Mouse (Mus musculus) layer of hippocampus, postnatal 14 days (tissue): ENCODE data around the gene Cacna1a. TPM values are rescaled to one million over a fixed set of nuclear protein-coding genes. Genes with fewer than 3 reads are reported as not detected.
"Not testable (repeated sequence)": the region's sequence is repeated elsewhere in the genome, so short reads cannot be mapped to it uniquely, and the experiment has no call there.

Experiments used
- DNase-seq, 2 experiments: peaks; one replicate each; pipeline ENCODE4 v3.0.0; 2021 to 2022; ENCODE audit warnings: low spot score in 2 of 2, mixed read lengths in 1 of 2
- total RNA-seq, 2 experiments: library from RNA; stranded (reverse); gene quantifications; 2 replicates each; pipeline ENCODE4 v1.2.3; 2021

Cacna1a gene
- total RNA-seq, 2 experiments from 2014 or later, result 256 to 259 TPM

DNA sequence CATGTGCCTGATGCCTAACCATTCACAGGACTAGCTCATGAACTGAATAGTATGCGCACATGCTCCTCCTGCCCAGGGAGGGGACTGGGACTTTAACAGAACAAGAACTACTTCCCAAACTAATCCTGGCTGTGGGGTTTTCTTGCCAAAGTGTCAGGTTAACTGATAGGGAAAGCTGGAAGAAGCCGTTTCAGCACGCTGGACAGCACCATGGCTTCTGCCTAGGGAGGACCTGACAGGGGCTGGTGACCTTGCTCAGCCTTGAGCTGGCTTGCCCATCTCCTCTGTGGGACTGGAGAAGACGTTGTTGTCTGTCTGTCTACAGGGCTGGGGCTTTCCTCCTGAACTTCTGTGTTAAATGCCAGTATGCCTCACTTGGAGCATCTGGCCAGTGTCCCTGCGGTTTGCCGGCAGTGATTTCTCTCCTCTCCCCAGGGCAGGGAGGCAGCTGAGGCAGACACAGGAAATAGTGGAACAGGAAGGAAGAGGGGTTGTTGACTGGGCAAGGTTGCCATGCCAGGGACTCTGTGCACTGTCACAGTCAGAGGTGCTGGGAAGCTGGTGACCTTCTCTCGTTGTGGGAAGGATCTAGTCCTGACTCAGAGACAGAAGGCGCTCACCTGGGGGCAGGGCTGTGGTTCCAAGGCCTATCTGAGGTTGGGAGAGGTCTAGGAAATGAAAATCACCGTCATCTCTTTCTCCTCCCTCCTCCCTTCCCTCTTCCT, 83.2 kb downstream of the Cacna1a start:
- DNase-seq, result no peak

DNA sequence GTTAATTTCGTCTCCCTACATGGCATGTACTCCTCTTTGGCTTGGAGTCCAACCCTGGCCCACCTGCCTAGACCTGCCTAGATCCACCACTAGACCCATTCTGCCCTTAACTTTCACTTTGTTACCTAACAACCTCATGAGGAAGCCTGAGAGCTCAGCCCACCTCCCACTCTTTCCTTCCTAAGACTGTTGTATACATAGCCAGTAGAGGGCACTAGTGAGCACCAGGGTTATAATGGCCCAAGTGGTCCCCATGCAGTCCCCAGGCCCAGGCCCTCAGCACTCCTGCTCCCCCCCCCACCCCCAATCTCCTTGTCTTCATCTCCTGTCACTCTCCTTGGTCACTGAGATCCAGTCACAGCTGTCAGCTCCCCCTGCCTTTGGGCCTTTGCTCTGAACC, 86.2 kb downstream of the Cacna1a start:
- DNase-seq, result no peak

DNA sequence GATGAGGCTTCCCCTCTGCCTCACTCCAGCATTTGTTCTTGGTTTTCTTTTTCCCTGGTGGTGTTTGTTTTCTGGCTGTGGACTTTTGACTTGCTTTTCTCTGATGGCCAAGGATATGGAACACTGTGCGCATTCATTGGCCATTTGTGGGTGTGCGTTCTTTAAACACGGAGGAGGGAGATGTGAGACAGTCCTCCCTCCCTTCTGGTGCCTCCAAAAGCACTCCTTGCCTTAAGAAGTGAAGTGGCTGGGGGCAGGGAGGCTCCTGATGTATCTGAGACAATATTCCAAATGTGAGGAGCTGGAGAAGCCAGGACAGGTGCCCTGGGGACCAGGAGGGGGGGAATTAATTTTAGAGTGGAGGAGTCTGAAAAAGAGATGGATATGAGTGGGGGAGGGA, 89.1 kb downstream of the Cacna1a start:
- peak in 1 of 2 experiments; percentile 19 for DNase-seq

DNA sequence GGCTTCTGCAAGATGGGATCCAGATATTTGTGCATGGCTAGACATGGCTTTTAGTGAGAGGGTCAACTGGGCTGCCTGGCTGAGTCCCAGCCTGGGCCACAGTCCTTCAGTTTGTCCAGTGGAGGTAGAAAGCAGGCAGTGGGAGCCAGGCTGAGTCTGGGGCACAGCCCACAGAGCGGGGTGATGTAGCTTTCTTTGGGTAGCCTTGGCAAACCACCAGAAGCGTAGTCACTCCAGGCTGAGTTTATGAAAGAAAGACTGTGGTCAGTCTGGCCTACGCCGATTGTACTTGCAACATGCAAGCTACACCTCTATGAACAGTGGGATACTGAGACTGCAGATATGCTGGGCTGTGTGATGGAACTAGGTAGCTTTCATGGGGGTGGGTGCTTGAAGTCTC, 94.8 kb downstream of the Cacna1a start:
- no peak for DNase-seq

DNA sequence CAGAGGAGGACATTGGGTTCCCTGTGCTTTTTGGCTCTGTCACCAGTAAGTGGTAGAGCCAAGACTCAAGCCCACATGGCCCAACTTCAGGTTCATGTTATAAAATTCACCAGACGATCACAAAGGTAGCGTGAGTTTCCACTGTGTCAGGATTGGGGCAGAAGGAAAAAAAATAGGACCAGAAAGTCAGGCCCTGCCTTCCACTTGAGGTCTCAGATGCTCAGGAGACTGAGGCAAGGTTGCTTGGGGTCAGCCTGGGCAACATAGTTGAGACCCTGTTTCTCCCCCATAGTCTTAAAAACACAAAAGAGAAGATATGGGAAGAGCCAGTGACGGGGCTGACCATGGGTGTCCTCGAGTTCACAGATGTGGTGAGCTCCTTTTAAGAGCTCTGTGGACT, 97.1 kb downstream of the Cacna1a start:
- no peak for DNase-seq

DNA sequence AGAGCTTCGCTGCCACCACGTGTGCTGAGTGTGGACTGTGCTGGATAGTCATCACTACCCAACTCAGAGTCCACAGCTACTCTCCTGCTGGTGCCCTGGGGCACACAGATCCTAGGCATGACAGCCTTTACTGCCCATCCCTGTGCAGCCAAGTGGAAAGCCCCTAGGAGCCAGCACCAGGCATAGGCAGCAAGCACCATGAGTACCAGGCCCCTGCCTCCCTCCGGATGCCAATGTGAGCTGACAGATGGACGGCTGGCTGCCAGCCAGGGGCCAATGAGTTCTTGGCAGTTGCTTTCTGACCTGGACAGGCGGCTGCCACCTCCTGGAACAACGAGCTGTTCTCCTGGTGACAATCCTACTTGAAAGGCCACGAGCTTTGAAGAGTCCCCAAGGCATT, 97.6 kb downstream of the Cacna1a start:
- peak; percentile 50 to 52 for DNase-seq

DNA sequence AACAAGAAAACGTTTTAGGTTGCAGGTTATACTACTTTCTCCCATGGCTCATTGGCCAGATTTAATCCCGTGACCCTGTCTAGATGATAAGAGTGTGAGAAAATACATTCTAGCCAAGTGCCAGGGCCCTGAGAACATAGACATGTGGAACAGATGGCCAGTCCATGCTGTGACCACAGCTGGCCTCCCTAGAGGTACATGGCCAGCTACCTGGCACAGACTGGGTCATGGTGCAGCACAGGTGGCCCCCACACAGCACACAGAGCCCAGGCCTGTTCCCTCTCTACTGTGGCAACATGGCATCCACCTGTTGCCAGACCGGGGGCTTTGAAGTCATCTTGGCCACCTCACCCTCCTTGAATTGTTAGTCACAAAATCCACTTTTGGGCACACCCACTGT, 101.0 kb downstream of the Cacna1a start:
- DNase-seq, result no peak

DNA sequence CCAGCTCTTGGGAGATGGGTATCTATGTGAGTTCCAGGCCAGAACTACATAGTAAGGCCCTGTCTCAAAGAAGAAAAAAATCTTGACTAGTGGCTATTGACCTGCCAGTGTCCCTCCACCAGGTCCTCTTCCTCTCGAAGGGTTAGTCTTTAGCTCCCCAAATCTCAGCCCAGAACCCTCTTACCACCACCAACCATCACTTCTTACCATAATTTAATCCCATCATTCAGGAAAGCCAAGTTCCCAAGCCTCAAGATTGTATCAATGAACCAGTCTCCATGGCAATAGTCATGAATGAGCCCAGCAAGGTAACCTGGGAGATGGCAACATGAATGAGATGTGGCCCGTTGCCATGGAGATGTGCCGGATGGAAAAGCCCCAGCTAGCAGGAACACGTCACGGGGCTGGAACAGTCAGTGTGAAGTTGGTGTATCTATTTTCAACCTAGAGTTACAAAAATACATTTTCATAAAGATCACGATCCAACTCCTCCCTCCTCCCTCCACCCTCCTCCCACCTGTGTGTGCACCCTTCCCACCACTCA, 106.4 kb downstream of the Cacna1a start:
- peak; percentile 79 to 91 for DNase-seq

DNA sequence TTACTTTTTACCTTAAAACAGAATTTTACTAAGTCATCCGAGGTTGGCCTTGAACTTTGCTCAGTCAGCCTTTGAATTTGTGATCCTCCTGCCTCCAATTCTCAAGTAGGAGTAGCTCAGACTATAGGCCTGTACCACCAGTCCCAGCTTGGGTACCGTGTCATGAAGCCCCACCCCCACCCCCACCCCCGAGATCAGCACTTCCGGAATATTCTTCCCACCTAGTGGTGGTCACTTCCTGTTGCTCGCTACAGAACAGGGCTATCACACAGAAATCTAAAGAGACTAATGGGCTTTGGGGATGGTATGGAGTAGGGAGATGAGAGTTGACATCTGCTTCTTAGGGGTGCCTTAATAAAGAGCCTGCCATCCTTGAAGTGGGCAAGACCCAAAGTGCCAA, 112.9 kb downstream of the Cacna1a start:
- no peak for DNase-seq

DNA sequence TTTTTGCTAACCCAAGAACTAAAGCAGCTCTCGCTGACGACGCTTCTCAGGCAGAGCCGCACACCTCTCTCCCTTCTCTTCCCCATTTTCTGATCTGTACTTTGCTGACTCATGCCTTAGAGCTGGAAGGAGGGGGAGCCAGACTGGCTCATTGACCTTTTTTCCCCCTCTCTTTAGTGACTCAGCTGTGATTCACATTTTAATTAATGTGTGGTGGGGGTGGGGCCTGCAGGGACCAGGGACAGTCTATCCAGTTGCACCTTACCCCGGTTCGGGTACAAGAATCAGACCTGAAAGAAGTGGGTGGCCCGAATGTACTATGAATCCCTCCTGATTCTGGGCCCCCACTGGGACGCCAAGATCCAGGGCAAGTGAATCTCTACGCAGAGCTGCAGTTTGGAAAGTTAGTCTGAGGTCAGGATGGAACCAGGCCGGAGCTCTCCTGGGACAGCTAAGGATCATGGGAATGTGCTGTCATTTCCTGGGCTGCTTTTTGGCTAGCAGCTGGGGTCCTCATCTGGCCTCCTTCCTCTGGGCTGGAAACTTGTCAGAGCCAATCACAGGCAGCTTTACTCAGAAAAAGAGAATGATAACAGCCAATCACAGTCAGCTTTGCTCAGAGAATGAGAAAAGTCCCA, 113.5 kb downstream of the Cacna1a start:
- peak; percentile 41 to 48 for DNase-seq

DNA sequence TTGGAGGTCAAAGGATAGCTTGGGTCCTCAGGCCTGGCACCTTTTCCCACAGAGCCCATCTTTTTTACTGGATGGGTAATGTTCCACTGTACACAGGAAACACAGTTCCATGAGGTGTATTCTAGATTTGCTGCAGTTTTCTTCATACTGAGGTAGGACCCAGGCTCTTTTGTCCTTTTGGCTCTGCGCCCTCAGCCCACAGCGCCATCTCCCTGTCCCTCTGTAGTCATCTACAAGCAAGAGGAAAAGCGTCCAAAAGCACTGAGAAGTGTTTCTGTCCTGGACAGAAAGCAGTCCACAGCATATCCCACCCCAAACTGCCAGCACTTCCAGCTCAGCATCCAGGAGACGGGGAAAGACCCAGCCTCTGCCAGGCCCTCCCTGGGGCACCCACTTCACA, 114.4 kb downstream of the Cacna1a start:
- DNase-seq, result no peak

DNA sequence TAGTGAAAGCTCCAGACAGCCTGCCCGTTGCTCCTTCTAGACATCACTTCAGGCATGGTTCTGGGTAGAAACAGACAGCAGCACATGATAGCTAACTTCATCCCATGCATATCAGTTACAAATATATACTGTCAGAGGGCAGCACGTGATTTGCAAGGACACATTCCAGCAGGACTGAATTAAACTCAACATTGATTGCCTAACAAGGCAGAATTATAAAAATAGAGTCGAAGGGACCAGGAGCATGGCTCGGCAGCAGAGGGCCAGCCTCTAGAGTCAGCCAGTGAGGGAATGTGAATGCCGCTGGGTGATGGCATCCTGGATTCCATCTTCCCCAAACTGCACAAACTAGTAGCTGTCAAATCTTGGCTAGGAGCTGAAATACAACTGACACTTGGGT, 119.0 kb downstream of the Cacna1a start:
- no peak for DNase-seq

DNA sequence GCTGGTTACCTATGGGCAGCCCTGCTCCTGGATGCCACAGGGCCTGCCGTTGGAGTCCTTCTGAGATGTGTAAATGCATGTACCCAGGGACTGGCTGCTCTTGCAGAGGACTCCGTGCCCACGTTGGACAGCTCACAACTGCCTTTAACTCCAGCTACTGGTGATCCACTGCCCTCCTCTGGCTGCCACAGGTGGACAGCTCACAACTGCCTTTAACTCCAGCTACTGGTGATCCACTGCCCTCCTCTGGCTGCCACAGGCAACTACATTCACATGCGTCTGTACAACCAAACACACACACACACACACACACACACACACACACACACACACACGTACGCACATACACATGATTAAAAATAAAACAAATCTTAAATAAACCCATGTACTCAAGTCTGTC, 121.5 kb downstream of the Cacna1a start:
- not testable (repeated sequence) for DNase-seq

DNA sequence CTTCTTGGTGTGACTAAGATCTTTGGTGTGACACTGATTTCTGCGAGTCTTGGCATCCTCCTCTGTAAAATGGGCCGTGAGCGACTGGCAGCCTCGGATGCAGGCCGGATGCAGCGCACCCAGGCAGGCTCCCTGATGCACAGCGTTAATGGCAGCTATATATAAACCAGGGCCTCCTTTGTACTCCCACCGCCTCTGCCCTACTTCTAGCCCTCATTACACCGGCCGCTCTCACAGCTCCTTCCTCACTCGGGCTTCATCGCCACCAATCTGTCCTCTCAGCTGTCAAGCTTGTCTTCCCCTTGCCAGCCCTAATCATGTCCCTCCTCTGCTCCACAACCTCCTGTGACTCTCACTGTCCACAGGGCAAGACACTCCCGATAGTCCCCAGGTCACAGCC, 123.4 kb downstream of the Cacna1a start:
- no peak for DNase-seq

DNA sequence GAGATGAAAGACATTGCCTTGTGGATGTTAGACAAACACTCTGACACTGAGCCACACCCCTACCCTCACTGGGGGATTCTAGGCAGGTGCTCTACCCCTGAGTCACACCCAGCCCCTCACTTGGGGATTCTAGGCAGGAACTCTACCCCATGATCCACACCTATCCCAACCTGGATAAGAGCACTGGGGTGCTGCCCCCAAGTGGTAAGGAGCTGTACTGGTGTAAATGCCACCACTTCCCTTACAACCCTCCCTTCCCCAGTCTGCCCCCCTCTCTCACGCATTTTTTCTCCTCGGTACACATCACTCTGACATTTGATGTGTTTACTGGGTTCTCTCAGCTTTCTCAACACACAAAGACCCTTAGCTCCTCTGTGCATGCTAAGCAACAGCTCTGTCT, 125.5 kb downstream of the Cacna1a start:
- no peak for DNase-seq

DNA sequence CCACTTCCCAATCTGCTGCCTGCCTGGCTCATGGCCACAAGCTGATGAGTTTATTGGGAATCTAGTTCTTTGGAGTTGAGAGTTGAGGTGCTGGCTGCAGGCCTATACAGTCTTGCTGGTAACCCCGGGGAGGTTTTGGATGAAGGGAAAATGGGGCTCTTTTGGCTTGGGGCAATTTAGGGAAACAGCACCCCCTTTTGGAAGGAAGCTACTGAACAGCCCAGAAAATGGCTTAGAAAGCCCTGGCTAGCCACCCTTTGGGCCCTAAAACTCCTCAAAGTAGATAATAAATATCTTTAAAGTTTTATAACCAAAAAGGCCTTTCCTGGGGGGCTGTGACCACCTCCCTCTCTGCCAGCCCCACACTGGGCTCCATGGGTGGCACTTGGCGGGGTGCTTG, 129.9 kb downstream of the Cacna1a start:
- no peak for DNase-seq

DNA sequence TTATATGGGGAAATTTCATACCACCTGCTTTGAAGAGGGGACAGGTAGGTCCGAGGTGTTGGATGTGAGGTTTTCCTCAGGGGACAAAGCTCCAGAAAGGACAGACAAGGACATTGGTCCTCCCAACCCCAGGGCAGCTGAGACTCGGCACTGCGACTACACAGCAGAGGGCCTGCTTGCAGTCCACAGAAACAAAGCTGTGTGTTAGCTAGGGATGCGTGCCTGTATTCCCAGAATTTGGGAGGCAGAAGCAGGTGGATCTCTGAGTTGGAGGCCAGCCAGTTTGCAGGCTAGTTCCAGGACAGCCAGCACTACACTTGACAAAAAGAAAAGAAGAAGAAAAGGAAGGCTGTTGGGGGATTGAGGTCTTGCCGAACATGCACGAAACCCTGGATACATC, 130.5 kb downstream of the Cacna1a start:
- no peak for DNase-seq

DNA sequence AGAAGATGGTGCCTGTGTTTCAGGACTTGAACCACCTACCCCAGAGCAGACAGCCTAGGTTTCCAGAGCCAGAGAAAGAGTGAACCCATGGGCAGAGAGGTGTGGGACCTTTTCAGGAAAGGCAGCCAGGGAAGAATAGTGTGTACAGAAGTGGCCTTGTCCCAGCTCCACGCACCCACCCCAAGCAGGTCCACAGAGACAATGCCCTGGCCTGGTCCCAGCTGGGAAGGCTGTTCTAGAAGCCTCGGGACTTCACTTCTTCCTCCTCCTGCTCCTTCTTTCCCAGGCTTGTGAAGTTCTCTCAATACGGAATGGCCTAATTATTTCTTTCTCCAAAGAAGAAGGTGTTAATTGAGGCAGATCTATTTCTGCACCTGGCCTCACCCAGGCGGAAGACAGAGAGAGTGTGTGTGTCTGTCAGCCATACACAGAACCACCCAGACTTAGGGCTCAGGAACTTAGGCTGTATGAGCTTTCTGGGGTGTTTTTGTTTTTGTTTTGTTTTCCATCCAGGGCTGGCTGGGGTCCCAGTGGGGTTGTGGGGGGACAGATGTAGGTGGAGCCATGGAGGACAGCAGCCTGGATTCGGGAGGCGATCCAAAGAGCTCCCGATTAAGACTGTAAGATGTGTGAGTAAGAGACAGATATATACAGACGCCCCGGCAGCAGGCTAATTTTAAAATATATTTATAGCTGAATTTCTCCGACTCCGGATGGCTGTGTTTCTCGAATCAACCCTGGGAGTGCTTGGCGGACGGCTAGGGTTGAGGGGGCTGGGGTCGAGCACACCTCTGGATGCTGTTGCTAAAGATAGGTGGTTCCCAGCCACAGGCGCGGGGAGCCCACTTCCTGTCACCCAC, 131.8 kb downstream of the Cacna1a start:
- DNase-seq, result peak; percentile 29 to 32

DNA sequence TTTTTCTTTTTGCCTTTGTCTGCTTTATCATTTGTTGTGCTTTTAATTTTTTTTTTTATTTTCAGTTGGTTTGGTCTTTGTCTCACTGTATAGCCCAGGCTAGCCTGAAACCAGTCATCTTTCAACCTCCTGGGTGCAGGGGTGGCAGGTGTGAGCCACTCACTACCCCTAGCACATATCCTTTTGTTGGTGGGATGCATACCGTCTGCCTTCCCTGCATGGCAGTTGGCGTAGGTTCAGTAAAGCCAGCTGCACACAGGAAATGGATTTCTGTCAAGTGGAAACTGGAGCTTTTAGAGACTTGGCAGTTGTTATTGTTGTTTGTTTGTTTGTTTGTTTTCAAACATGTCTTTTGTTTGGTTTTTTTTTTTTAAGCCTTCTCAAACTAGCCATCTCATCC, 132.8 kb downstream of the Cacna1a start:
- no peak for DNase-seq

DNA sequence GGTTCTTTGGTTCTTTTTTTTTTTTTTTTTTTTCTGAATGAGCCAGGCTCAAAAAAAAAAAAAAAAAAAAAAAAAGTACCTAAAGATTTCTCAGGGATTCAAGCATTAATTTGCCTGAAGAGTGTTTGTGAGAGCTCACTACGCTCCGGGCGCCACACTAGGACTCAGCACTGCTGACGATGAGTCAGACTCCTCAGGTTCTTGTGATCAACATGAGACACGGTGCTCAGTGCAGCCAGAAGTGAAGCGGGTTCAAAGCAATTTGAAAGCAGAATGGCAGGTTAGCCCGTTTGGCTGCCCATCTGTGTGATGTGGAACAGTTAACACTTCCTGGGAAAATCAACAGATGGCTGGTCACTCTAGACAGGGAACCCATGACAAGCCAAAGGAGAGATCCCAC, 139.8 kb downstream of the Cacna1a start:
- DNase-seq, result no peak

DNA sequence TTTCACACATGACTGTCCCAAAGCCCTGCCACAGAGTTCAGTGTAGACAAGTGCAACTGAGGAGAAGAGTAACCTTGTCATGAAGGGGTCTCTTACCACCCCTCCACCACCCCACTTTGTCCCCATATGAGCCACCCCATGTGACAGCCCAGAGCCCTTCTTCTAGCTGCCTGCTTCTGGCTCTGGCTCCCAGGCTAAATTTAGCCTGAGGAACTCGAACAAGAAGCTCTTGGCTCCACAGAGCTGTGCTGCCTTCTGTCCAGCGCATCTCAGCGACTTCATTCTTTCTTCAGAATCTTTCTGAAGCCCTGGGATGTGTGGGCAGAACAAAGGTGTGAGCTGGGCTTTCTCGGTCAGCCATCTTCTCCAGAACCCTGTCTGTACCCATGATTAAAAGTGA, 141.3 kb downstream of the Cacna1a start:
- peak in 1 of 2 experiments; percentile 40 for DNase-seq

DNA sequence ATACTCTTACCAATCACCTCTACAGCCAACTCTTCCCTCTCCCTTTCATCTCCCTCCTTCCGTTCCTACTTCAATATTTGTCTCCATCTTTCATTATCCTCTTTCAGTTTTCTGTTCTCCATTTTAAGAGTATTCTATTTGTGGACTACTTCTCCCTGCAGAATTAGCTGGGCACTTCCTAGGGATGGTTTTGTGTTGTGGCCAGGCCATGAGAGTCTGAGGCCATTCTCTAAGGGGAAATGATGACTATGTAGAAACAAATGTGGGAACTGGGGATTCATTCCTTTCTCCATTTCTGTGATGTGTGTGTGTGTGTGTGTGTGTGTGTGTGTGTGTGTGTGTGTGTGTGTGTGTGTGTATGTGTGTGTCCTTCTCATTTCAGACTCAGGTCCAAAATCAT, 144.5 kb downstream of the Cacna1a start:
- DNase-seq, result no peak
